Mouse (Mus musculus): ENCODE data around the gene Glyctk.

GRCm38 (mm10) chr9:106104401-106104800 lies 53.5 kb downstream of the Glyctk start:
- no peak for TF ChIP-seq CTCF (IDR thresholded peaks at IDR 0.05; ENCODE audit: low read depth, low read length)
- TF ChIP-seq POLR2A (IDR thresholded peaks at IDR 0.05; ENCODE audit: borderline replicate concordance, low read depth, low read length) = no peak
